Mouse (Mus musculus) lung, postnatal 0 days (tissue): ENCODE measurements at regions not wholly inside any gene's neighbourhood (a gene's known extent, or its start where the extent isn't known, plus 50 kb on each side); places are given as distances from the start of the nearest gene placed in this dataset.

Experiments
- CTCF ChIP-seq: IDR thresholded peaks from 2 replicates; pipeline ENCODE4 v1.5.1; 2016; ENCODE audit warnings: antibody characterized with exemption, mild to moderate bottlenecking
- EP300 ChIP-seq: IDR thresholded peaks from 2 replicates; pipeline ENCODE4 v1.6.1; 2016; ENCODE audit warnings: antibody characterized with exemption, mild to moderate bottlenecking, control low read depth

- TF ChIP-seq CTCF (no peak), EP300 (no peak)
Observed at GRCm38 (mm10) chr5:15850126-15850801, 84.2 kb upstream of the Cacna2d1 start.
